Mouse (Mus musculus) urinary bladder, postnatal 25 days (tissue): ENCODE results near the gene Proz.
"Not testable (repeated sequence)": the region's sequence is repeated elsewhere in the genome, so short reads cannot be mapped to it uniquely, and the experiment has no call there.

ENCODE experiments used
- DNase-seq: peaks from one replicate; pipeline ENCODE4 v3.0.0; 2022; ENCODE audit warnings: low spot score

Gene Proz

DNA sequence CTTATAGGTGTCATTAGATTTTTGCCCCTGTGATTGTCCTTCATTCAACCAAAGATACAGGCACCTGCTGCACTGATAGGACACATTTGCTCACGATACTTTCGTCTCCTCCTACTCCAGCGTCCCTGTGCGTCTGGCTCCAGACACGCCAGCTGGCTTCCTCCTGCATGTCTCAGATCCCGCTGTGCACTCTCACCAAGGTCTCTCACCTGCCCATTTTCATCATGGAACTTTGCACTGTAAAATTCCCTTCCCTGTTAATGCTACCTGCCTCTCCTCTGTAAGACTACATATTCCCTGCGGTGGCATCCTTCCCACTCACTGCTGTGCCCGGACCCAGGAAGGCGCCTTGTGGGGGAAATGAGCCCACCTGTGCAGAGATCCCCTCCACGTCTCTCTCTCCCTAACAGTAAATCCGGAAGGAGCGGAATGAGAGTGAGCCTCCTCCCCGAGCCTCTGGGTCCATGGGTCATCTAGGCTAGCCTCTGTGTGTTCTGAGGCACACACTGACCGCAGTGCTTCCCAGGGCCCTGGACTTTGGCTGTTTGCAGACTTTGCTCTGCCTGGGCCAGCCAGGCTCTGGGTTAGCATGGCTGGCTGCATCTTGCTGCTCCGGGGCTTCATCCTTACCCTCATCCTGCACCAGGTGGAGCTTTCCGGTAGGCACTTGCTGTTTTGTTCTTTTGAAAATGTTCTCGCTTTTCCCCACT is at the start of gene Proz:
TSS of gene Proz (plus strand) at position 474 of the 710 bp plus-strand sequence.
- DNase-seq = no peak

DNA sequence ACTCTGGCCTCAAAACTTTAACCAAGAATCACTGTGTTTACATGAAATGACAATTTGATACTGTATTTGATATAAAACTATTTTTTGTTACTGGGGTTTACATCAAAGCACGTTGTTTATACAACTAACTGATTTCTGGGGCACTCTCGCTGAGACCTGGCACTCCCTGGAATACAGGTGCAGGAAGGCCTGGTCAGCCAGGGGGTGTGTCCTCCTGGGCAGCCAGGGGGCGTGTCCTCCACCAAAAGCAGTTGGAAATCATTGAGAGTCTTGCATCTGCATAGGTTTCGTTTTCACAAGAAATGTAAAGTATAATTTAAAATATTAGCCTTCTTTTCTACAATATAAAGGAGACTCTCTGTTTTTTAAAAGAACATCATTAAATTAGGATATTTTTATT is 41.2 kb upstream of the Proz start:
- no peak for DNase-seq

- no peak for DNase-seq
Observed at GRCm38 (mm10) chr8:13021830-13022229, 38.9 kb upstream of the Proz start.

DNA sequence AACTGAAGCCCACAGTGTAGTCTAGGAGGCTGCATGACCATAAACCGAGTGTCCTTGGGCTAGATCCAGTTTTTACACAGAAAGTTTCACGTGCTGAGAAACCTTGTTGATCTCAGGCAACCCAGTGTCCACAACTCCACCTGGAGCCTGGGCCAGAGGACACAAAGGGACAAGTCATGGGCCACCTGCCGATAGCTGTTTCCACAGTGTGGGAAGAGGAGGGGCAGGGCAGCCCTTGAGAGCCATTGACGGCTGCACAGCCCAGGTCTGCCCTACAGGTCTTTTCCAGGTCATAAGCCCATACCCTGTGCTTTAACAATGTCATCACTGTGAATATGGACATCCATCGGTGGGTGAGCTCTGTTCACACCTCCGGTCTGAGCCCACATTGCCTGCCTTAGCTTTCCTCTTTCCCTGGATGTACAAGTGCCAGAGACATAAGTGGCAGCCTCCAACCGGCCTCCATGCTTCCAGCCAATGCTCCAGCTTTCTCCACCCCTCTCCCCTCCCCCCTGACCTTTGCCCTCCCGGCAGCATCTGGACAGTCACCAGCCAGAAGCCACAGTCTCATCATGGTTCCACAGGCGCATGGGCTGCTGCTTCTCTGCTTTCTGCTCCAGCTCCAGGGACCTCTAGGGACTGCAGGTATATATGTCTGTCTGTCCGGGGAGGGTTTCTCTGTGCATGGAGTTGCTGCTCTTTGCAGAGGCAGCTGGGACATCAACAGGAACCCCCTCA is 35.1 kb upstream of the Proz start, which contains the start of gene F7:
TSS of gene F7 (plus strand) at position 548 of the 738 bp plus-strand sequence.
- no peak for DNase-seq

GRCm38 (mm10) chr8:13027615-13028014 is 33.1 kb upstream of the Proz start:
- DNase-seq = no peak

DNA sequence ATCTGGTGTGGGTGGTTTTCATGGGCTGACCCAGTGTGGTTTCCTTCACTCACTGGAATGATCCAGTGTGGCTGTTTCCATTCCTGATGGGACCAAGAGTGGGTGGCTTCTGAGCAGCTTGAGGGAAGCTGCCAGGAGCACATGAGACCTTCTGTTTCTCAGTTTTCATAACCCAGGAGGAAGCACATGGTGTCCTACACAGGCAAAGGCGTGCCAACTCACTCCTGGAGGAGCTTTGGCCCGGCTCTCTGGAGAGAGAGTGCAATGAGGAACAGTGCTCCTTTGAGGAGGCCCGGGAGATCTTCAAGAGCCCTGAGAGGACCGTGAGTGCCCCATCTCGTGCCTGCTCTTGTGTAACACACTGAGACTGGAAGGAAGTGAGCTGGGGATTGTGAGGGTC is 32.2 kb upstream of the Proz start:
- no peak for DNase-seq

DNA sequence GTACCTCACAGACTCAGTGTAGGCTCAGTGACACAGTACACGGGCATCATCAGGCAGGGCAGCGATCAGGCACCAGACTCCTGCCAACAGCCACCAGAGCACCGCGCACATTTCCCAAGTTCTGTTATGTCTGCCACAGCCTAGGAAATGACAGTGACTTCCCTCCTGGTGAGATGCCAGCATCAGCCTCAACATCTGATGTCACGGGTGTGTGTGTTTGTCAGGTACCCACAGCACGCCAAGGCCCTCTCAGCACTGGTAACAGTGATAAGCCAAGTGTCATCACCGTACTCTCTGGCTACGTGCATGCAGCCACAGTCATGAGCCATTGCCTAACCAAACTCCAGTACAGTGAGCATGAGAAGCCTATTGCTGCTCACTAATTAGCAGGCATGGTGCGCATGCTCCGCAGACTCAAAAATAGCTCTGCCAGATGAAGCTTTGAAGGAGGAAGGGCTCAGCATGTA is 24.3 kb upstream of the Proz start:
- DNase-seq = no peak

GRCm38 (mm10) chr8:13037015-13037414 is 23.7 kb upstream of the Proz start, which contains the start of gene F10:
Gene F10 (plus strand): TSS chr8:13037308.
- DNase-seq = no peak

- DNase-seq = no peak
Observed at GRCm38 (mm10) chr8:13037569-13037968, 23.1 kb upstream of the Proz start.

- DNase-seq = no peak
Observed at GRCm38 (mm10) chr8:13039054-13039453, 21.7 kb upstream of the Proz start.

DNA sequence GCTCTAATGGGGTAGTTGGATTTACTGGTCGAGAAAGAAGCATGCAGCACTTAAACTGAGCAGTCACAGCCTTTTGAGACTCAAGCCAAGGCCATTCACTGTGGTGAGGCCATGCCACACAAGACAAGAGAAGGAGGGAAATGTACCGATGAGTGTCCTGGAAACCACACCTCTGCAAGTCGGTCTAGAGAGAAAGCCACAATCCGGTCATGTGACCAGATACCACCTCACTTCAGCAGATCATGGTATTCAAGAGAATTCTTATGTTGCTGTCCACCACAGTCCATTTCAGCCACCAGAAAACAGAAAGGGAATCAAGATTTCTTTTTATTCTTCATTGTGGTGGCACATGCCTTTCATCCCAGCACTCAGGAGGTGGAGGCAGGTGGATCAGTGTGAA is 19.3 kb upstream of the Proz start:
- DNase-seq = no peak

- no peak for DNase-seq
Observed at GRCm38 (mm10) chr8:13047652-13048051, 13.1 kb upstream of the Proz start.

DNA sequence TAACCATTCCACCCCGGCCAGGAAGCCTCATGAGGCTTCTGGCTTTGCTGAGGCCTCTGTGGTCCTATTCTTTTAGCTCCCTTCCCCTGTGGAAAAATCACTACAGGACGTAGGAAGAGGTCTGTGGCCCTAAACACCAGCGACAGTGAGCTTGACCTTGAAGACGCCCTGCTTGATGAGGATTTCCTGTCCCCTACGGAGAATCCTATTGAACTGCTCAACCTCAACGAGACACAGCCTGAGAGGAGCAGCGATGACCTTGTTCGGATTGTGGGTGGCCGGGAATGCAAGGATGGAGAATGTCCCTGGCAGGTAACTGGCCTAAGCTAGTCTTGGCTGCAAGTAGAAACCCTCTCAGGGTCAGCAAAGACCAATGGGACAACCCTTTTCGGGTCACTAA is 10.2 kb upstream of the Proz start:
- no peak for DNase-seq

- DNase-seq = no peak
Observed at GRCm38 (mm10) chr8:13057351-13057750, 3.4 kb upstream of the Proz start.

GRCm38 (mm10) chr8:13063112-13063511 is 2.4 kb downstream of the Proz start:
- DNase-seq = no peak

- DNase-seq = no peak
Observed at GRCm38 (mm10) chr8:13073255-13073654, 12.5 kb downstream of the Proz start.

DNA sequence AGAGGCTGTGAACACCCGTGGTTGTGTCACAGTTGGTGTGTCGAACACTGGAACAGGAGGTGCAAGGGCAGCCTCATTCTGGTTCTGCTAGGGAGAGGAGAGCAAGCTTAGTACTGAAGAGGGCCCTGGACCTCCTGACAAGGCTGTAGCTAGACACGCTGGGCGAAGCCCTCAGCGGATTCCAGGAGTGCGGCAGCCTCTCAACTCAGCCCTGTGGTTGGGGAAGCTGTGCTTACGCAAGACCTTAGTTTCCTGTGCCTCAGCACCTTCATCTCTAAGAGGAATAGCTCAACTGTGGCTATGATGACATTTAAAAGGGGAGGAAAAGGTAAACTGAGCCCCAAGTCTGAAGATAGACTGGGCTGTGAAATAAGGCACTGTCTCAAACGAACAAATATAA is 14.3 kb downstream of the Proz start:
- DNase-seq = no peak

DNA sequence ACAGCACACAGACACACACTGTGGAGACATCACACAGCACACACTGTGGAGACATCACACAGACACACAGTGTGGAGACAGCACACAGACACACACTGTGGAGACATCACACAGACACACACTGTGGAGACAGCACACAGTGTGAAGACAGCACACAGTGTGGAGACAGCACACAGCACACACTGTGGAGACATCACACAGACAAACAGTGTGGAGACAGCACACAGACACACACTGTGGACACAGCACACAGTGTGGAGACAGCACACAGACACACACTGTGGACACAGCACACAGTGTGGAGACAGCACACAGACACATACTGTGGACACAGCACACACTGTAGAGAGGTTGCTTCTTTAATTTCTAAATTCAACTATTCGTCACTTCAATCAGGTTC is 14.9 kb downstream of the Proz start:
- not testable (repeated sequence) for DNase-seq

- DNase-seq = no peak
Observed at GRCm38 (mm10) chr8:13077542-13077941, 16.8 kb downstream of the Proz start.

- DNase-seq = peak; percentile 92
Observed at GRCm38 (mm10) chr8:13104691-13105086, 44.0 kb downstream of the Proz start.

GRCm38 (mm10) chr8:13105087-13105881 is 44.6 kb downstream of the Proz start, which contains the start of the genes Pcid2 and Cul4a:
Gene Pcid2 (minus strand): TSS chr8:13105459.
Gene Cul4a (plus strand): TSS chr8:13105621.
- DNase-seq = peak; percentile 93

GRCm38 (mm10) chr8:13105908-13106551 is 45.3 kb downstream of the Proz start:
- DNase-seq = no peak
